Mouse (Mus musculus) frontal cortex, adult 2 months (tissue): ENCODE results near the gene Gm3336. TPM values are rescaled to one million over a fixed set of nuclear protein-coding genes. Genes with fewer than 3 reads are reported as not detected.
A peak's percentile ranks its signal among the peaks of the same experiment; 100 is the strongest.

ENCODE experiments used
- DNase-seq, 2 experiments: peaks; one replicate each; pipeline ENCODE4 v3.0.0; 2022; ENCODE audit warnings: low spot score in 1 of 2; ENCODE audit errors: extremely low spot score in 1 of 2
- polyA plus RNA-seq: library from polyadenylated mRNA; depleted of rRNA; stranded (reverse); fragments of >200 nt; gene quantifications from 2 replicates; pipeline ENCODE4 v1.2.3, GENCODE M21; 2012

Gene Gm3336
- polyA plus RNA-seq, 1 experiment, result 0.12 TPM

DNA sequence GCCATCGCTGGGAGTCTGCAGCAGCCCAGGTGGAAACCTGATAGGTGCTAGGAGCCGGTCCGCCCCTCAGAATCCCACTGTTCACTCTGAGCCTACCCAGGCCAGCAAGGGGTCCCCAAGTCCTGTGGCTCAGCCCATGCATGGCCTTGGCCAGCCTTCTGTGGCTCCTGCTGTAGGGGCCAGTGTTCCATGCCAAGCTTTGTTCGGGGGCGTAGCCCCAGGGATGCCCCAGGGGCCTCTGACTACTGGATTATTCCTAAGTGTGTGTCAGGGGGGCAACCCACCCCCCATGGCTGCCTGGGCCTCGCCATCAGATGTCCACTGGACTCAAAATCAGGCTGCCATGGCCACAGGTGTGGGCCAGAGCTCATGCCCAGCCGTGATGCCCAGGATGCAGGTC lies 4.4 kb upstream of the Gm3336 start:
- no peak for DNase-seq

DNA sequence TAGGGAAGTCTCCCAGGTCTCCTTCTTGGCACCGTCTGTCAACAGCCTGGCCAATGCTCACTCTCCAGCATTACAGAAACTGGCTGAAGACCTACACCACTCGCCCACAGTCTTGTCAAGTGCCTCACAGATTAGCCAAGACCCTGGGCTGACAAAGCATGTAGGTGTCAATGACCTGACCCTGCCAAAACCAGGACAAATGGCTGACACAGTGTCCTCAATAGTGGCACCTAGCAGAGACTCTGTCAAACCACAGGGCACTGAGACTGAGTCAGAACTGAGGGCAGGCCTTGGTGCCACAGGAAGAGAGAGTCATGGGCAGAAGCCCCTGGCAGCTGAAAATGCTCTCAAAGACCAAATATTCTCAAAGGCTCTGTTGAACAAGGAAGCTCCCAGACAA lies 3.3 kb upstream of the Gm3336 start:
- DNase-seq, result no peak

DNA sequence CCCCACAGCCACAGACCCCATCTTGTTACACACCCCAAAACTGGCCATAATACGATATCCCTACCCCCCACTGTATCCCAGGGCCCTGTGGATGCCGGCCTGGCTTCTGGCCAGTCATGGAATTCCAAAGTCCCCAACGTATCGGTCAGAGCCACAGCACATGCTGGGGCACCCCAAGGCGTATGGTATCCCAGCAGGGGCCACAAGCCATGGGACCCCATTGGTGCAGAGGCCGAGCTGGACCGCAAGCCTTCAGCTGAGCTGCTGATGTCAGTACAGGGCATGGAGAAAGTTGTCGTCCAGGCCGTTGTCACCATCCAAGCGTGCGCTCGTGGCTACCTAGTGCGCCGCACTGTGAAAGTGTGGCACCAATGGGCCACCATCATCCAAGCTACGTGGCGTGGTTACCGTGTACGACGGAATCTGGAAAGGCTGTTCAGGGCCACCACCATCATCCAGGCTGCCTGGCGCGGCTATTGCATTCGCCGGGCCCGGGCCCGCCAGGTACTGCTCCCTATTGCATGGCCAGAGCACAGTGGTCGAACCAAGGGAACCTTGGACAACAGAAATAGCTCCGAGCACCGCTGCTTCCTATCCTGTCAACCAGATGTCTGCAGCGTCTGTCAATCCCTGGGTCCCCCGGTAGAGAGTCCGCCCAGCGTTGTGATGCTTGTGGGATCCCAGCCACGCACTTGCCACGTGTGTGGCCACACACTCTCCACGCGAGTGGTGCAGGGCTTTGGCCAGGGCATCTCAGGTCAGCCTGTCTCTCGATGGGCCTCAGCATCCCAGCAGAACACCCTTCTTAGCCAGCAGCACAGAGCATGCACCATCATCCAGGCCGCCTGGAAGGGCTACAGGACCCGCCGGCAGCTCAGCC lies 1.6 kb upstream of the Gm3336 start:
- no peak for DNase-seq

DNA sequence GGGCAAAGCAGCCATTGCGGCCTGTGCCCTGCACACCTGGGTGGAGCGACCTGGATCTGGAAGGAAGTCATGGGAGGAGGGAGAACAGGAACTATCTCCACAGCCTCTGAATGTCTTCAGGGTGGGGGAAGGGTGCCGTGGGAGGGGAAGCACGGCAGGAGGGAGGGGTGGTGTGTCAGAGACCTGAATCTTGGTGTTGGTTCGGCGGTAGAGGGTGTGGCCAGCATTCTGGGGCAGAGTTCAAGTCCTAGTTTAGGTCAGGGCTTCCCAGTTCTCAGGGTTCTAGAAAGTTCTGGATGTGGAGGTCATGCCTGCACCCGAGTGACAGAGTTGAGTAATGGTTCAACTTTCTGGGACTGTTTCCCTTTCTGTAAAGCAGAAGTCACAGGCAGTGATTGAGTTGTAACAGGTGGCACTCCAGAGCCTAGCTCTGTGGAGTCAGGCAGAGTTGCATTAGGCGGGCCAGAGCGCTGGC lies 1.5 kb downstream of the Gm3336 start:
- no peak for DNase-seq

DNA sequence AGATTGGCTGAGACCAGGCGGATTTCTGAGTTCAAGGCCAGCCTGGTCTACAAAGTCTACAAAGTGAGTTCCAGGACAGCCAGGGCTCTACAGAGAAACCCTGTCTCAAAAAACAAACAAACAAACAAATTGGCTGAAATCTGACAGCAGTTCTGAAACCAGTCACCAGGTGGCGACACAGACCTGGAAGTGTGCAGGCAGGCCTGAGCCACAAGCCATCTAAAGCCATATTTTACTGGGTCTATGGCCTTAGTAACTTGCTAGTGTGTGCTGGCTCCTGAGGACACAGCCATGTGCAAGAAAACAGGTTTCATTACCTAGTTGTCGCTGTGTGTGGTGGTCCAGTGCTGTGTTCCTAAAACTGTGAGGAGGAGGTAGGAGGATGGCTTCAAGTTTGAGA lies 2.4 kb downstream of the Gm3336 start:
- peak in 1 of 2 experiments; percentile 87 for DNase-seq

DNA sequence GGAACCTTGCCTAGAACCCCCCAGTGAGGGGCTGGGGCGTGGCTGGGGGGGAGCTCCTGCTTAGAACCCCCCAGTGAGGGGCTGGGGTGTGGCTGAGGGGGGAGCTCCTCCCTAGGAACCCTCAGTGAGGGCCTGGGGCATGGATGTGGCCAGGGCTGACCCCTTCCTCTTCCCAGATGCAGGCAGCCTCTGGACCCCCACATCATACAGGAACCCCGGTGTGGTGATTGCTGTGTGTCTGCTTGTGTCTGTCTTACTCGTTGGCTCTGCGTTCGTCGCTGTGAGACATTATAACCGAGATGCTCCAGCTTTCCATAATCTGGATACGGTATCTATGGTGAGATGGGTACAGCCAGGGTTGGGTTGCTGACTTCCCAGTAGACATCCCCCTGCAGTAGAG lies 3.3 kb downstream of the Gm3336 start:
- no peak for DNase-seq

DNA sequence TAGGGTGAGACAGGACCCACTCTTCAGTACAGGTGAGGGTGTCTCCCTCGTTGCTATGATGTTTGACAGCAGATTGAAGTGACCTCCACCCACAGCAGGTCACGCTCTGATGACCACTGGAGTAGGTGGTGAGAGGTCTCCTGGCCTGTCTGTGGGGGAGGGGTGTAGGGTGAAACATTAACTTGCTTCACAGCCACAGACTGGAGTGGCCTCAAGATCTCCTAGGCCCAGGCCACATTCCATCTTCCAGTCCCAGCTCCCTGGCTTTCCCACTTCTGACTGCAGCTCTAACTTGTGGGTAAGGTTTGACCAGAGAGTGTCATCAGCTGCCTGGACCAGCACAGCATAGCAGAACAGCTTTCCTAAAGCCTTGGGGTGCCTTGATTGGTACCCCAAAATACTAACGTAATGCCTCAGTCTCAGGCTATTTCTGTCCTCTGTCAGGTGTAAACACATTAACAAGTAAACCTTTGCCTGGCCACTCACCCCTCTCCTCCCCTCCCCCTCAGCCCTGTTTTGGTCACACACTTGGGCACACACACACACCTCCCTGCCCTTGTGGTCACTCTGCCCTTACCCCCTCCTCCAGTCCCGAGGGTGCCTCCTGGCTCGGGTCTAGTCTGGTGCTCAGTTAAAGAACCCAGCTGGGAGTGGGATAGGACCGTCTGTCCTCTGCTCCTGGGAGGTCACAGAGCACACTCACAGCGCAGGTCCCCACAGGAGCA lies 5.3 kb downstream of the Gm3336 start, which contains the start of gene Pde4c:
Pde4c (plus strand) TSS at position 235 of the 725 bp plus-strand sequence.
- no peak for DNase-seq

DNA sequence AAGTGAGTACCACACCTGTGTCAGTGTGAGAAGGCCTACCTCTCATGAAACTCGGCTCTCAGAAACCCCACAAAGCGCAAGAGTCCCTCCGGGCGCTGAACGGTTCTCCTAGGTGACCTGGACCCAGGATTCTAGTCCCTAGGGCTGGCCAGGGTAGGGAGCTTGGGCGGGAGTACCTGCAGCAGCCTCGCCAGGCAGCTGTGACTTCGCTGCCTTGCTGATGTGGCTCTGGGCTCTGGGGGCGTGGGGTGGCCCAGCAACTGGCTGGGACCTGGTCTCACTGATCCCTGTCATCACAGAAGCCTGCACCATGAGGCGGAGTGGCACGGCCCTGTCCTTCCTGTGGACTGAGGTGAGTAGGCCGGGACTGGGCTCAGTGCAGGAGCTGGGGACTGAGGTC lies 5.9 kb downstream of the Gm3336 start:
- no peak for DNase-seq

DNA sequence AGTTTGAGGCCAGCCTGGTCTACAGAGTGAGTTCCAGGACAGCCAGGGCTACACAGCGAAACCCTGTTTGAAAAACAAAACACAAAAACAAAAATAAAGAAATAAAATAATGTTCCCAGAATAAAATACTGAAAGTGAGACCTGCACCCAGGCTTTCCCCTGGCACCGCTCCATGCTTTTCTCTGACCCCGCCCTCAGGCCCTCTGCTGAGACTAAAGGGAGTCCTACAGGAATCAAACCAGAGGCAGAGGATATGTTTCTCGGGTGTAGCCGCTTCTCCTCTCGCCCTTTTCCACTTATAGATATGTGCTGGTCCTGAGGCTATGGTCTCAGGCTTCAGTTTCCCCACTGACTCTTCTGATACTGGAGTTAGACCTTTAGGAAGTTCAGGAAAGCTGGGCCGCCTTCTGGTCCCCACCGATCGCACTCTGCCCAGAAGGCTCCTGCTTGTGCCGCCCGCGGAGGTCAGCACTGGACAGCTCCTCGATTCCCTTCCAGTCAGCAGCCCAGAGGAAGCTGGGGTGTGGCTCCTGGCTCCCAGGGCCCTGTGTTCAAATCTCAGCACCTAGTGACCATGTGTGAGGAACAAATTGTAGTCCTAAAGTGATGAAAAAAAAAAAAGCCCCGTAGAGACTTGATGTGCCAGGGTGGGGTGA lies 7.6 kb downstream of the Gm3336 start:
- DNase-seq, result no peak

DNA sequence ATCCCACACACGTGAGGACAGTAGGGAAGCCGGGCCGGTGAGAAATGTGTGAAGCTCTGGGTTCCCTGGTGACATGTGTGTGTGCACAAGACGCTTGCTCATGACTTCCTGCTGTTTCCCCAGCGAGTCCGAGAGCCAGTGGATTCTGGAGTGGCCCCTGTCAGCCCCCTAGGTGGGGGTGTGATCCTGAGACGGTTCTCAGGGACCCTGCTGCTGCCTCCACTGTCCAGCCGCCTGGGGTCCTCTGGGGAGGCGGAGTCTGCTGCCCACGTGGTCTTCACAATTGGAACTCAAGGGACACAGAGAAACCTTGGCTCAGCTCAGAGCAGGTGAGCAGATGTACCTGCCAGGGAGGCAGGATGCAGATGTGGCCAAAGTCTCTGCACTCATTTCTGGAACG lies 8.4 kb downstream of the Gm3336 start:
- DNase-seq, result no peak

DNA sequence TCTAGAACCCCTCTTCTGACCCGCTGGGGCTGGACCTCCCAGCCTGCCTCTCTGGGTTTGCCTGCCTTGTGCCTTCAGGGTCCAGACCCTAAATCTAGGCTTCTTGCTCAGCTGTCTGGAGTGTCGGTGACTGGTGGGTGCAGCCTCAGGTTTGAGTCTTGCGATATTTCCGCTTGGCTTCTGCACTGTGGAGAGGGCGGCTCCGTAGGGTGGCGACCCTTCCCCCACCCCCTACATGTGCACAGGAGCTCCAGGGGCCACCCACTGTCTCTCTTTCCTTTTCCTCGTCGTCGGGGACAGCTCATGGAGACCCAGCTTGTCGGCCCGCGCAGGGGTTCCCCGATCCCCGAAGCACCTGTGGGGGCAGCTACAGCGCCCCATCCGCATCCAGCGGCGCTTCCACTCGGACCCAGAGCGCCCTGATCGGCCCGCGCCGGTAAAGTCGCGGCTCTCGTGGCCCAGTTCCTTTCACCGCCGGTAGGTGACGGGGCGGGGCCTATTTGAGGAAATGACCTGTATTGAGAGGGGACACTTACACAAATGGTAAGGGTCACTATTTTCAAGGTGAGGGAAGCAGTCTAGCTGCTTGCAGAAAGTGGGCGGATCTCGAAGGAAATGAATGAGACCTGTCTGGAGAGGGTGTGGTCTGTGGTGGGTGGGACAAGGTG lies 11.6 kb downstream of the Gm3336 start:
- DNase-seq, result no peak

DNA sequence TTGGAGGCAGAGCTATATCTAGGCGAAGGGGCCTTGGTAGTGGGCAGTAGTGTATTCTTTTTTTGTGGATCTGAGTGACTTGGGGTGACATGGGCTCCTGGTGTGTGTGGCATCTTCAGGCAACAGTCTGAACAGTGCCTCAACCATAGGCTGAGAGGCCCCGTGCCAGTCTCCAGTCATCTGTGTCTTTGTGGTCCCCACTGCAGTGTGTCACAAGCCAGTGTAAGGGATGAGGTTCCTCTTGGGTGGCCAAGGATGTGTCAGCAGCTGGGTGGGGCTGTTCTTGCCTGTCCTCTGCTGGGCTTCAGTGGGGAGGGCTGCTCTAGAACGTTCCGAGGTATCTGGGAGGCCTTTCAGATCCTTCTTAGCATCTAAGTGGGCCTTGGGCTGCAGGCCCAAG lies 12.6 kb downstream of the Gm3336 start:
- no peak for DNase-seq

DNA sequence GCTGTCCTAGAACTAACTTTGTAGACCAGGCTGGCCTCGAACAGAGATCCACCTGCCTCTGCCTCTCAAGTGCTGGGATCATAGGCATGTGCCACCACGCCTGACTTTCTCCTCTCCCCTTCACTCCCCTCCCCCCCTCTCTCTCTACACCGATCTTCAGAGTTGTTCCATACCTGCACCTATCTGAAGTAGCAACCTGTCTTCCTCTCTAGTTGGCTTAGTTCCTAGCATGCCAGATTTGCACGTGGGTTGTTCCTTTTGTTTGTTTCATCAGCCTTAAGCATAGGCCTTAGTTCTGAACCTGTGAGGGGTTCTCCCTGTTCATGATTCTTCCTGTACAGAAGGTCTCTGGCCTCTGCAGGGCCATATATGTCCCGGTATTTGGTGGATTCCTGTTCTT lies 19.4 kb downstream of the Gm3336 start:
- no peak for DNase-seq

DNA sequence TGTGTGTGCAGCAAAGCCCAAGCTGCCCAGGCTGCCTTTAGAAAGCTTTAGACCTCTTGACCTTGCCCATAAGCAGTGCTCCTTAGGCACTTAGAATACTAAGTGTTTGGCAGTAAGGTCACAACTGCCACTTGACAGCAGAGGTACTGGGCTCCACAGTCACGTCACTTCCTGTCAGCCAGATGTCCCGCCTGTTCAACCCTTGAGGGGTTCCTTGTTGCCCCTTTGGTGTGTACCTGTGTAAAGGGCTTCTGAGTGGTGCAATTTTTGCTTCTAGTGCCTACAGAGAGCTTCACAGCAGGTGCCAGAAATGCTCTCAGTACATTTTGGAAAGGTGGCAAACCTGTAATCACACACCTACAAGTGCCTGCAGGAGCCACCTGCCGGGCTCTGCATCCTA lies 19.9 kb downstream of the Gm3336 start:
- DNase-seq, result no peak

DNA sequence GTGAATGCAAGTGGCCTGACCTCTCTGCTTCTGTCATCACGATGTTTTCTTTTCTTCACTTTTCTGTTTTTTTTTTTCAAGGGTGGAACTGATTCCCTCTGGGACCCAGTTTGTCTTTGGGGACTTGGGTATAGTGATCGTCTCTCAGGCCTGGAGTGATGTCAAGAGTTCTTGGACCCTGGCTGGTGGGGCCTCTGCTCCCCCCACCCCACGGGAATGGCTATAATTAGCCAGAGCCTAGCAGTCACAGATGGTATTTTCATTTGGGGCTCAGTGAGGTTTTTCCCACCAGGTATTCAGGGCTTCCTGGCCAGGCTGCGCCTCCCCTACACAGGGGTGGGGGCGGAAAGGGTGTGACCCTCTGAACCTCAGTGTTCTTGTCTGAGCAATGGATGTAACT lies 23.3 kb downstream of the Gm3336 start:
- DNase-seq, result no peak

DNA sequence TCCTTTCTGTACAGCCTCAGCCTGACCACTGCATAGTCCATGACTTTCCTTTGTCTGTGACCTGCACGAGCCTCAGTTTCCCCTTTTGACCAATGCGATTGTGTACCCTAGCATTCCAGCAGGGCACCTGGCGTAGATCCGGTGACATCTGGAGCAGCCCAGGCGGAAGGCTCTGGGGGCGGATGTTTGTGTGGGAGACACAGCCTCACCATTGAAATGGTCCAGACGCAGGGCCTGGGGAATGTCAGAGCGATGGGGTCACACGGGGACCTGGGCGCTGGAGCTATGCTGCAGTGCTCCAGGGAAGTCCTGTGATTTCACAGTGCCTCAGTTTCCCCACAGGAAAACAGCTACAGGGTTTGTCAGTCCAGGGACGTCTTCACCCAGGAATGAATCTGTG lies 23.8 kb downstream of the Gm3336 start:
- DNase-seq, result no peak

DNA sequence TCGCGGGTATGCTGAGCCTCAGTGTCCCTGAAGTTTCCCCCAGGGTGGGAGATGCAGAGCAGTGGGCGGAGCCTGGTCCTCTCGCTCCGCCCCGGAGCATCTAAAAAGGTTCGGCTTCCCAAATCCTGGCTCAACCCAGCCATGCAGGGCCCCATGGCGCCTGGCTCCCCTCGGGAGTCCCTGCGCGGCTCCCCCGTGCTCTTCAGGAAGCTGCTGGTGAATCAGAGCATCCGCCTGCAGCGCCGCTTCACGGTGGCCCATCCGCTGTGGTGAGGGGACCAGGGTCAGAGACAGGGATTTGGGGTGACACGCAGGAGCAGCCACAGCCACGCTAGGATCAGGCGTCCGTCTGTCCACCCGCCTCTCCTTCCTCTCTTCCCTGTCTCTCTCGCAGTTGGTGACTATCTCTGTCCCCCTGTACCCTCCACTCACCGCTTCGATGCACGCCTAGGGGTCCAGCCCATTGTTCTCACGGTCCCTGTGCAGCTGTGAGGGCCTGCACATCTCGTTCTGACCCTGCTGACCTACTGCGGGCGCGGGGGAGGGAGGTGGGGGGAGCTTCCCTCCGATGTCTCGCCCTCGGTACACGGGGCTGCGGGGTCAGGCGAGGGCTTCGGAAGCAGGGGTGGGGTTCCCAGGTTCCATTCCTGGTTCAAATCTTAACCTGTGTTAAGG lies 24.8 kb downstream of the Gm3336 start:
- no peak for DNase-seq

DNA sequence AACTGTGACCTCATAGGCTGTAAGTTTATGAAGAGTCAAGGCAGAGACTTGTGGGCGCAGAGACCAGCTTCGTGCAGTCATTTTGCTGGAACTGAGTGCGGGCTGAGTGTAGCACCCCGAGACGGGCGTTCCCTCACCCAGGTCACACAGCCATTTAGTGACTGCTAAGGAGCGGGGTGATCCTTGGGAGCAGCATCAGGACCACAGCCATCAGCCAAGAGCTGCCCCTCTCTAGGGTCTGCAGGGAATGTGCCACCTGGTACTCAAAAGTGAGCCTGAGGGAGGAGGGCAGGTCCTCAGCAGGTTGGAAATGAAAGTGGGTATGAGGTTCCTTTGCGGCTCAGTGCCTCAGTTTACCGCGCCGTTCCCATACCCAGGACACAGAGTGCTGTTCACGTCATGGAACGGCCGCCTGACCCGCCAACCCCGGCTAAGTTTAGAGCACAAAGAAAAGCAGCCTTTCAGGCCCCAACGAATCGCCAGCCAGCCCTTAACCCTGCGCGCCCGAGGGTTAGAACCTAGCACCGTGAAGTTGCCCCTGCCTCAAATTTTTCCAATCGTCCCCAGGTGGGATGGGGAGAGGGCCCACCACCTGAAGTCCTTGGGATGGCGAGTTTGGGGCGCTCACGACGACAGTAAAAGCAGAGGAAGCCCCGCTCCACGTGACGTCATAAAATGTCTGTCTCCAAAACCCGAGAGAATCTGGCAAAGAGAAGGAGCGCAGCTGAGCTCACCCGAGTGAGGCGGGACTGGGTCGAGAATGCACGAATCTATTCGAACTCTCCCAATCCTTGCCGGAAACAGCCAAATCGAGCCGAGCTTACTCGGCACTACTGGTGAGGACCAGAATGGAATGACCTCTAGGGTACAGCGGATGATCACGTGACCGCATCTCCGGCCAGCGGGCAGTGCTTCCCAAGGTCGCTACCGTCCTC lies 25.6 kb downstream of the Gm3336 start:
- no peak for DNase-seq

DNA sequence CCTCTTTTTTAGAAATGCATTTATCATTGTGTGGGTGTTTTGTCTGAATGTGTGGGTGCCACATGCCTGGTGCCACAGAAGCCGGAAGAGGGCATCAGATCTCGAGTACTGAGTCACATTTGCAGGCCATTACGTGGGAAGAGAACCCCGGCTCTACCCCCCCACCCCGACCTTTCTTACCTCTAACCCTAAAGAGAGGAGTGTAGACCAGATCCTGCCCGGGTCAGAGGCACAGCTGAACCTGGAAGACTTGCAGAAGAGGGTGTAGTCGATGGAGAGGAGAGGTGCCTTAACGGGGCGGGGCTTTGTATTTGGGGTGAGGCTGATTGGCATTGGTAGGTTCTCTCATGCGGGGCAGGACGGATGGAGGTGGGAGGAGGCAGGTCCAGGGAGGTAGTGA lies 26.5 kb downstream of the Gm3336 start:
- DNase-seq, result no peak
